Mouse (Mus musculus) adrenal gland, postnatal 36 days (tissue): ENCODE results near the gene Rpn1. TPM values are rescaled to one million over a fixed set of nuclear protein-coding genes. Genes with fewer than 3 reads are reported as not detected.
"Not testable (repeated sequence)": the region's sequence is repeated elsewhere in the genome, so short reads cannot be mapped to it uniquely, and the experiment has no call there.

Source experiments
- DNase-seq, 2 experiments: peaks; one replicate each; pipeline ENCODE4 v3.0.0; 2021; ENCODE audit warnings: mixed read lengths in 1 of 2
- total RNA-seq, 2 experiments: library from RNA; stranded (reverse); gene quantifications; 2 replicates each; pipeline ENCODE4 v1.2.3; 2021

Gene Rpn1
- total RNA-seq, 2 experiments from 2014 or later = 255 to 268 TPM

DNA sequence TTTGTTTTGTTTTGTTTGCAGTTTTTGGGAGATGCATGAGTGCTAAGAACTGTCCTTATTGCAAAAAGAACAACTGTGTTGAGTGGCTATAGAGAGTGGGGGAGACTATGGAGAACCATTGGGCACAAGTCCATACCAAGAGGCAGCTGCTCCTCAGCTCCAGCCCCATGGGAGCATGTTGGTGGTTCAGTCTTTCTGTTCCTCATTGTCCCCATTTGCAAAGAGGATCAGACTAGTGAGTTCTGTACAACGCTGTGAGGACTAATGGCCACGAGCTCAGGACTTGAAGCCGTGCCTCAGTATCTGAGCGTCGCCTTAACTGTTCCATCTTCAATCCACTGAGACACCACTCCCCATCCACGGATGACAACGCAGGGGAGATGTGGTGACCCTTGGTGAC lies 36.5 kb downstream of the Rpn1 start:
- no peak for DNase-seq

DNA sequence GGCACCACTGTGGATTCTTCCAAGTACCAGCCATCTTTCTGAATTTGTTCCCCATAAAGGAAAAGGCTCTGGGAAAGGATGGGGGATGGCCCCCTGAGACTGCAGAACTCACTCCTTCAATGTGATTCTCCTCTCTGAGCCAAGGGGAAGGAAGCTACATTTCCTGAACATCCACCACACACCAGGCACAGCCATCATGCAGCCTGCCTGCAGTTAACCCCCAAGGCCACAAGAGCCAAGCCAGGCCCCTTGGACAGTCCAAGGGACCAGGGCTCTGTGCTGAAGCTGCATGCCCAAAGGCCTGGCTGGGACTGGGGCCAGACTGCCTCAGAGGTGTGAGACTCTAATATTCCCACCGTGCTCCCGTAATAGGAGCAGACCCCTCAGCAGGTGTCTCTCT lies 37.5 kb downstream of the Rpn1 start:
- DNase-seq = no peak

GRCm38 (mm10) chr6:88123150-88123857 lies 39.0 kb downstream of the Rpn1 start:
- DNase-seq = peak in 1 of 2 experiments; percentile 46

DNA sequence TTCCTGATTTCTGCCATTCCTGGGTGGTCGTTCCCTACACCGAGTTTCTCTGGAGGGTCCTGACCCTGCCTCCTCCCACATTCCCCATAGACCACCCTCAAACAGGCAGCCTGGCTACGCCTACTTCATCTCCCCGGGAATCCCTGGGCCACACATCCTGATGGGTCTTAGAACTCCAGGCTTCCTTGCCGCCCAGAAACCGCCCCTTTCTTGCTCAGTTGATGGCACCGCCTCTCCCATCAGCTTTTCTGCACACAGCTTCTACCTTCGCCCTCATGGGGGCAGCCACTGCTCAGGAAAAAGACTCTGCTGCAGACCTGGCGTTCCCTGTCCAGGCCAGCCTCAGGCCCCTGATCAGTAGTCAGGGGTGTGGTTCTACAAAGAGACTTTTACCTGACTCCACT lies 39.6 kb downstream of the Rpn1 start:
- peak; percentile 66 to 77 for DNase-seq

GRCm38 (mm10) chr6:88124551-88124950 lies 40.3 kb downstream of the Rpn1 start:
- no peak for DNase-seq

DNA sequence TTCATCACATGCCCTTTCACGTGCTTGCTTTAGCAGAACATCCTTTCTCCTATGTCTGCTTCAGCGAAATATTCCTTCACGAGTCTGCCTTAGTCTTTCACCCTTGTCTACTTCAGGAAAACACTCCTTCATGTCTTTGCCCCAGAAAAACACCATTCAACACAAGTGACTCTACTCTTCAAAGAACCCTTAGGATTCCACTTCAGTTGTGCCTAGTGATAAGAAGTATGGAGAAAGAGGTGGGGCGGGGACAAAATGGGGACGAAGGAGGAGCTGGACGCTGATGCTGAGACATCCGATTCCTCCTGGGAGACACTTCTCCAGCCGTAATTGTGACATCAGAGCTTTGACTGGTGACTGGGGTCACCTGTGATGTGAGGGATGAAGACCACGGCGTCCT lies 41.5 kb downstream of the Rpn1 start:
- DNase-seq = not testable (repeated sequence)

DNA sequence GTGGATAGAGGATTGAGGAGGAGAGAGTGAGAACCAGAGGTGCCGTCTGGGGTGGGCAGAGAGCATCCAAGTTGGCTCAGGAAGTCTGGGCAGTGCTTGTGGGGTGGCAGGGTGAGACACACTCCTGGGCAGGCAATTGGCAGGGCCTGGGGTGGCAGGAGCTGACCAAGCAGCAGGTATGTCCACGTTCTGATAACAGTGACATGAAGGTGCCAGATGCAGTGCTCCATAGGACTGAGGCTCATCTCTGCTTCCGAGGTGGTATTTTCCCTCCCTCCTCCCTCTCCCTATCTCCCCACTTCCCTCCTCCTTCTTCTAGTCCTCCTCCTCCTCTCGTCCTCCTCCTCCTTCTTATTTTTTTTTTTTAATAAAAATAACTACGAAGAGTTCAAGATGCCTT lies 47.2 kb downstream of the Rpn1 start:
- DNase-seq = no peak

DNA sequence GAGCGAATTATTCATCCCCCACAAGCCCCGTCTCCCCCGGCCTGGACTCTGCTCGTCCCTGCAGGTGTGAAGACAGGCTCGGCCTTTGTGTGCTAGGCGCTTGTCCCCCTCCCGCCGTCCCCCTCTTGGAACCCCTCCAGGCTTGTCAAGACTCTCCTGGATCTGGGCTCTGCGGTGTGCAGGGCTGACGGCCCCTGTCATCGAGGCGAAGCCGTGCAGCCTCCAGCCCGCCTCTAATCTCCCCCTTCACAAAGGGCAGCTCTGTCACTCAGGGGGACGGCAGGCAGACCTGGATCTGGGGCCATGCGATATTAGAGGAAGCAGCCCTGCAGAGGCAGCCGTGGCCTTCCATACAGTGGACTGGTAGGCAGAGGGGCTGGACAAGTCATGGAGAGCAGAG lies 47.8 kb downstream of the Rpn1 start:
- DNase-seq = no peak

GRCm38 (mm10) chr6:88133061-88133460 lies 48.8 kb downstream of the Rpn1 start:
- DNase-seq = no peak

- DNase-seq = no peak
Measured at GRCm38 (mm10) chr6:88133878-88134277, 49.6 kb downstream of the Rpn1 start.

DNA sequence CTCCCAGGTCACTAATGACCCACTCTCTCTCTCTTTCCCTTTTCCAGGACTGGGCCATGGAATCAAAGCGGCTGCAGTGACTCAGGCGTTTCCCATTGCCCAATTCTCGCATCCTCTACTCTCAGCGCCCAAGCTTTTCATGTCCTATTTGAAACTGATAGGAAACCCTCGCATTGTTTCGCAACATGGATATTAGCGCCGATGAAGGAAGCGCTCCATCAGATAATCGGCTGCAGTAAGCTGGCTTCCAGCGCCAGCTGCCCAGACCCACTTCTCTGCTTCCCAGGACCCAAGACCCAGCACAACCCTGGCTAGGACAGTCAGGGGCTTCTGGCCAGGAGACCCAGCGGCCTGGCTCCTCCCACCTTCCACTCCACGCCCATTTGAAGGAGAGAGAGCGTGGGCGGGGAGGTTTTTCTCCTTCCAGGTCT lies 51.9 kb downstream of the Rpn1 start:
- DNase-seq = peak; percentile 28 to 45

GRCm38 (mm10) chr6:88138485-88138884 lies 54.2 kb downstream of the Rpn1 start:
- no peak for DNase-seq

DNA sequence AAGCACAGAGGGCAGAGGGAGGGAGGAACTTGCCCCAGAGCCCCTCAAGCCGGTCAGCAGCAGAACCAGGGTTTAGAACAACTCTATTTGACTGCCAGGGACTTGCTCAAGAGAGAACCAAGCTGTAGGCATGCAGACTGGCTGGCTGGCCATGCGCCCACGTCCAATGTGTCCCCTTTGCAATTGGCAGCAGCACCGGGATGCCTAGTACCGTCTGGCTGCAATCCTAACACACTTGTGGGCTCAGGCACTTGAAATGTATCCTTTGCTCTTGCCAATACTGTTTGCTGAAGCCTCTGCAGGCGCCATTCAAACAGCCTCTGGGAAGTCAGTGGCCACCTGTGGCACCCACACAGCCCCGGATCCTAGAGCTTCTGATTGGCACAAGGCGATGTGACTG lies 56.0 kb downstream of the Rpn1 start:
- peak; percentile 25 to 59 for DNase-seq

GRCm38 (mm10) chr6:88145793-88146192 lies 61.5 kb downstream of the Rpn1 start:
- DNase-seq = no peak

DNA sequence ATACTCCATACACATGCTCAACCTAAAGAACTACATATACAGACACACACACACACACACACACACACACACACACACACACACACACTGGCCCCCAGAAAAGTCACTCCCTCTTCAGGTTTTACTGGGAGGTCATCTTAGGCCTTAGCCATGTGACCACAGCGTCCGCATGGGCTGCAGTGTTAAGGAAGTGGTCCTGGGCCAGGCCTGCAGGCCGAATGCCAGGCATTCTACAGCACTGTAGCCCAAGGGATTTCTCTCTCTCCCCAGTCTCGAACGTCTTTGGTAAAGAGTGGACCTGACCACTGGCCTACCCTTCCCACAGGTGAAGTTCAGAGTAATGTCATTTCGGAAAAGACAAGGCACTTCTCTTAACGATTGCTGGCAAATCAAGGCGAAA lies 62.3 kb downstream of the Rpn1 start:
- no peak for DNase-seq

GRCm38 (mm10) chr6:88147411-88148003 lies 63.2 kb downstream of the Rpn1 start:
- peak; percentile 52 to 62 for DNase-seq

DNA sequence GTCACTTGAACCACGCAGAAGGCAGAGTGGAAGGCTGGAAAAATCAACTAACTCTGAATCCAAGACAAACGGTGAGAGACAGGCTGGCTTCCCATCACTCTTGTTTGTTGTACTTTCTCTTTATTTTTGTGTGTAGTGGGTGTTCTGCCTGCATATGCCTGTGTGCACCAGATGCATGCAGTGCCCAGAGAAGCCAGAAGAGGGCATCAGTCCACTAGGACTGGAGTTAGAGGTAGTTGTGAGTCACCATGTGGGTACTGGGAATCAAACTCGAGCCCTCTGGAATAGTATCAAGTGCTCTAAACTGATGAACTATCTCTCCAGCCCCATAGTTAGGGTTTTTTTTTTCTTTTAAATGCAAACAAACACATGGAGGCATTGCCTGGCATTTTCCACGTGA lies 67.1 kb downstream of the Rpn1 start:
- no peak for DNase-seq

GRCm38 (mm10) chr6:88152127-88152705 lies 67.9 kb downstream of the Rpn1 start:
- peak; percentile 63 to 72 for DNase-seq

- DNase-seq = no peak
Measured at GRCm38 (mm10) chr6:88152979-88153378, 68.7 kb downstream of the Rpn1 start.
